Mouse (Mus musculus) hindbrain, embryonic 13.5 days (tissue): ENCODE measurements around the gene Rab25. TPM values are rescaled to one million over a fixed set of nuclear protein-coding genes. Genes with fewer than 3 reads are reported as not detected.

ENCODE experiments used
- ATAC-seq: fragments of 200-750 bp; cut with Nextera tagmentation; 2 replicates; pipeline ENCODE4 v1.8.0; 2017; ENCODE audit warnings: moderate TSS enrichment; ENCODE audit not compliant: low FRiP score
- H3K27ac ChIP-seq: fragments of 300-500 bp; sonication (generic); 2 replicates; pipeline ENCODE4 v1.5.1; 2015; ENCODE audit warnings: inconsistent platforms, mild to moderate bottlenecking, moderate library complexity
- H3K27me3 ChIP-seq: fragments of 300-500 bp; sonication (generic); 2 replicates; pipeline ENCODE4 v1.6.1; 2015; ENCODE audit warnings: mild to moderate bottlenecking, inconsistent platforms
- H3K36me3 ChIP-seq: fragments of 300-500 bp; sonication (generic); 2 replicates; pipeline ENCODE4 v1.6.1; 2015; ENCODE audit warnings: mild to moderate bottlenecking, inconsistent platforms
- H3K4me1 ChIP-seq: fragments of 300-500 bp; sonication (generic); replicated peaks from 2 replicates; pipeline ENCODE4 v1.6.1; 2015; ENCODE audit warnings: inconsistent platforms
- H3K4me2 ChIP-seq: fragments of 300-500 bp; sonication (generic); 2 replicates; pipeline ENCODE4 v1.6.1; 2015; ENCODE audit warnings: inconsistent platforms, mild to moderate bottlenecking, moderate library complexity
- H3K4me3 ChIP-seq: fragments of 300-500 bp; sonication (generic); 2 replicates; pipeline ENCODE4 v1.5.1; 2015; ENCODE audit warnings: mild to moderate bottlenecking, inconsistent platforms
- H3K9ac ChIP-seq: fragments of 300-500 bp; sonication (generic); 2 replicates; pipeline ENCODE4 v1.6.1; 2015; ENCODE audit warnings: mild to moderate bottlenecking, inconsistent platforms
- H3K9me3 ChIP-seq: fragments of 300-500 bp; sonication (generic); 2 replicates; pipeline ENCODE4 v1.6.1; 2016; ENCODE audit warnings: inconsistent platforms
- WGBS: fragments of 180-500 bp; shearing (Covaris S2); methylation state at CpG from one replicate; pipeline ENCODE4 v1.1.7; 2015; 5-methylcytosine and 5-hydroxymethylcytosine counted together
- polyA plus RNA-seq: library from polyadenylated mRNA; unstranded; fragments of >200 nt; fragmentation: Nextera tagmentation; extraction: Ambion mirVana; gene quantifications from 2 replicates; pipeline ENCODE4 v1.2.1, GENCODE M21; 2015

Gene Rab25
- polyA plus RNA-seq, 1 experiment from 2014 or later, result not detected

GRCm38 (mm10) chr3:88528646-88529045, 19.5 kb downstream of the Rab25 start:
- Histone ChIP-seq H3K4me3 (no peak overlapping the region), H3K4me2 (peak overlapping the region; percentile 98), H3K4me1 (peaks cover 55% of the 10 kb centered on the region), H3K36me3 (peaks cover 16% of the 10 kb centered on the region), H3K27ac (no peak overlapping the region), H3K27me3 (no peaks in the 10 kb centered on the region), H3K9ac (peak overlapping the region; percentile 100; the same call in 1 of the 2 replicates), H3K9me3 (no peaks in the 10 kb centered on the region)
- ATAC-seq, result no peak
- WGBS, result 85% methylated on average over 11 of the region's 11 CpGs

GRCm38 (mm10) chr3:88527565-88527964, 20.5 kb downstream of the Rab25 start:
- WGBS, result 29% methylated on average over 8 of the region's 8 CpGs
- ATAC-seq, result no peak
- peaks cover 55% of the 10 kb centered on the region for H3K4me1 ChIP-seq
- H3K36me3 ChIP-seq, result peaks cover 25% of the 10 kb centered on the region
- no peaks in the 10 kb centered on the region for H3K27me3 ChIP-seq
- H3K4me2 ChIP-seq, result peak overlapping the region; percentile 98
- H3K4me3 ChIP-seq, result peak overlapping the region; percentile 25
- peak overlapping the region; percentile 73 for H3K9ac ChIP-seq
- no peaks in the 10 kb centered on the region for H3K9me3 ChIP-seq
- H3K27ac ChIP-seq, result peak overlapping the region; percentile 72

GRCm38 (mm10) chr3:88526157-88527131, 21.7 kb downstream of the Rab25 start:
- WGBS, result 34% methylated on average over 17 of the region's 17 CpGs
- peak overlapping the region; percentile 98 for H3K4me2 ChIP-seq
- peaks cover 55% of the 10 kb centered on the region for H3K4me1 ChIP-seq
- H3K27me3 ChIP-seq, result no peaks in the 10 kb centered on the region
- H3K36me3 ChIP-seq, result peaks cover 26% of the 10 kb centered on the region
- no peak overlapping the region for H3K27ac ChIP-seq
- peak overlapping the region; percentile 55; the same call in 1 of the 2 replicates for H3K9ac ChIP-seq
- peak; percentile 50 for ATAC-seq
- H3K4me3 ChIP-seq, result peak overlapping the region; percentile 23
- no peaks in the 10 kb centered on the region for H3K9me3 ChIP-seq

- no peaks in the 10 kb centered on the region for H3K27me3 ChIP-seq
- WGBS, result 89% methylated on average over 5 of the region's 5 CpGs
- H3K9me3 ChIP-seq, result no peaks in the 10 kb centered on the region
- H3K9ac ChIP-seq, result no peak overlapping the region
- H3K27ac ChIP-seq, result no peak overlapping the region
- ATAC-seq, result no peak
- H3K36me3 ChIP-seq, result peaks cover 26% of the 10 kb centered on the region
- no peak overlapping the region for H3K4me2 ChIP-seq
- H3K4me1 ChIP-seq, result peaks cover 48% of the 10 kb centered on the region
- H3K4me3 ChIP-seq, result no peak overlapping the region
These were observed 23.1 kb downstream of the Rab25 start for GRCm38 (mm10) chr3:88525021-88525420.

GRCm38 (mm10) chr3:88523027-88523426, 25.1 kb downstream of the Rab25 start:
- no peak overlapping the region for H3K9ac ChIP-seq
- H3K36me3 ChIP-seq, result peaks cover 26% of the 10 kb centered on the region
- H3K9me3 ChIP-seq, result no peaks in the 10 kb centered on the region
- ATAC-seq, result no peak
- no peak overlapping the region for H3K4me3 ChIP-seq
- H3K27ac ChIP-seq, result no peak overlapping the region
- no peaks in the 10 kb centered on the region for H3K27me3 ChIP-seq
- 89% methylated on average over 8 of the region's 8 CpGs for WGBS
- H3K4me2 ChIP-seq, result no peak overlapping the region
- H3K4me1 ChIP-seq, result peaks cover 28% of the 10 kb centered on the region

- WGBS, result 33% methylated on average over 9 of the region's 9 CpGs
- H3K9ac ChIP-seq, result no peak overlapping the region
- no peaks in the 10 kb centered on the region for H3K9me3 ChIP-seq
- H3K27ac ChIP-seq, result no peak overlapping the region
- no peak for ATAC-seq
- no peak overlapping the region for H3K4me3 ChIP-seq
- H3K4me1 ChIP-seq, result peaks cover 18% of the 10 kb centered on the region
- H3K4me2 ChIP-seq, result no peak overlapping the region
- peaks cover 26% of the 10 kb centered on the region for H3K36me3 ChIP-seq
- H3K27me3 ChIP-seq, result no peaks in the 10 kb centered on the region
These were observed 26.2 kb downstream of the Rab25 start for GRCm38 (mm10) chr3:88521803-88522331.

- Histone ChIP-seq H3K36me3 (peaks cover 26% of the 10 kb centered on the region), H3K9me3 (no peaks in the 10 kb centered on the region), H3K4me1 (peaks cover 11% of the 10 kb centered on the region), H3K4me2 (no peak overlapping the region), H3K27me3 (no peaks in the 10 kb centered on the region; the same call in 1 of the 2 replicates), H3K9ac (no peak overlapping the region), H3K4me3 (no peak overlapping the region), H3K27ac (no peak overlapping the region)
- 90% methylated on average over 6 of the region's 6 CpGs for WGBS
- no peak for ATAC-seq
These were observed 26.9 kb downstream of the Rab25 start for GRCm38 (mm10) chr3:88521156-88521555.

GRCm38 (mm10) chr3:88520078-88520477, 28.0 kb downstream of the Rab25 start:
- Histone ChIP-seq H3K9ac (no peak overlapping the region), H3K36me3 (peaks cover 24% of the 10 kb centered on the region), H3K4me1 (0 out of 2 replicates have a peak, but pooled peaks cover 2% of the 10 kb centered on the region), H3K9me3 (no peaks in the 10 kb centered on the region), H3K27ac (no peak overlapping the region), H3K4me3 (no peak overlapping the region), H3K4me2 (no peak overlapping the region), H3K27me3 (no peaks in the 10 kb centered on the region; the same call in 1 of the 2 replicates)
- ATAC-seq, result no peak
- WGBS, result 88% methylated on average over 2 of the region's 2 CpGs

GRCm38 (mm10) chr3:88518411-88518810, 29.7 kb downstream of the Rab25 start:
- no peak for ATAC-seq
- H3K4me2 ChIP-seq, result no peak overlapping the region
- H3K9ac ChIP-seq, result no peak overlapping the region
- H3K36me3 ChIP-seq, result peaks cover 9% of the 10 kb centered on the region; the same call in 1 of the 2 replicates
- no peaks in the 10 kb centered on the region for H3K9me3 ChIP-seq
- H3K27me3 ChIP-seq, result no peaks in the 10 kb centered on the region; the same call in 1 of the 2 replicates
- no peak overlapping the region for H3K4me3 ChIP-seq
- no peak overlapping the region for H3K27ac ChIP-seq
- H3K4me1 ChIP-seq, result peaks cover 3% of the 10 kb centered on the region
- 86% methylated on average over 4 of the region's 4 CpGs for WGBS

- Histone ChIP-seq H3K4me2 (no peak overlapping the region), H3K4me1 (peaks cover 22% of the 10 kb centered on the region), H3K4me3 (no peak overlapping the region), H3K36me3 (no peaks in the 10 kb centered on the region), H3K9ac (no peak overlapping the region), H3K27ac (no peak overlapping the region), H3K9me3 (no peaks in the 10 kb centered on the region), H3K27me3 (no peaks in the 10 kb centered on the region; the same call in 1 of the 2 replicates)
- WGBS, result 75% methylated on average over 2 of the region's 2 CpGs
- ATAC-seq, result no peak
These were observed 31.7 kb downstream of the Rab25 start for GRCm38 (mm10) chr3:88516407-88516806.

GRCm38 (mm10) chr3:88515095-88515386, 33.1 kb downstream of the Rab25 start:
- no peak overlapping the region for H3K27ac ChIP-seq
- H3K9ac ChIP-seq, result no peak overlapping the region
- H3K9me3 ChIP-seq, result no peaks in the 10 kb centered on the region
- no peak for ATAC-seq
- no peaks in the 10 kb centered on the region for H3K36me3 ChIP-seq
- no peaks in the 10 kb centered on the region; the same call in 1 of the 2 replicates for H3K27me3 ChIP-seq
- H3K4me2 ChIP-seq, result no peak overlapping the region
- peaks cover 34% of the 10 kb centered on the region for H3K4me1 ChIP-seq
- H3K4me3 ChIP-seq, result no peak overlapping the region
- WGBS, result 97% methylated on average over 2 of the region's 2 CpGs

GRCm38 (mm10) chr3:88514231-88515094, 33.6 kb downstream of the Rab25 start:
- Histone ChIP-seq H3K4me2 (no peak overlapping the region), H3K9me3 (no peaks in the 10 kb centered on the region), H3K27me3 (no peaks in the 10 kb centered on the region; the same call in 1 of the 2 replicates), H3K4me1 (peaks cover 38% of the 10 kb centered on the region), H3K4me3 (no peak overlapping the region), H3K36me3 (no peaks in the 10 kb centered on the region), H3K27ac (no peak overlapping the region), H3K9ac (no peak overlapping the region)
- WGBS, result 78% methylated on average over 10 of the region's 10 CpGs
- no peak for ATAC-seq
